Mouse (Mus musculus) adipocyte (in vitro differentiated cells): ENCODE measurements around the gene Ctxn2.

ENCODE experiments used
- DNase-seq: peaks from one replicate; pipeline ENCODE4 v3.0.0-alpha.2; 2016; ENCODE audit warnings: low spot score

Gene Ctxn2

DNA sequence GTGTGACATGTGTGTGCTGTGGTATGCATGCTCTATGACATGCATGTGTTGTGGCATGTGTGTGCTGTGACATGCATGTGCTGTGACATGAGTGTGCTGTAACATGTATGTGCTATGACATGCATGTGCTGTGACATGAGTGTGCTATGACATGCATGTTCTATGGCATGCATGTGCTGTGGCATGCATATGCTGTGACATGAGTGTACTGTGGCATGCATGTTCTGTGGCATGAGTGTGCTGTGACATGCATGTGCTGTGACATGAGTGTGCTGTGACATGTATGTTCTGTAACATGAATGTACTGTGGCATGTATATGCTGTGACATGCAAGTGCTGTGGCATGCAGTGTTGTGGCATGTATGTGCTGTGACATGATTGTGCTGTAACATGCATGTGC is 56.4 kb downstream of the Ctxn2 start:
- DNase-seq, result no peak

DNA sequence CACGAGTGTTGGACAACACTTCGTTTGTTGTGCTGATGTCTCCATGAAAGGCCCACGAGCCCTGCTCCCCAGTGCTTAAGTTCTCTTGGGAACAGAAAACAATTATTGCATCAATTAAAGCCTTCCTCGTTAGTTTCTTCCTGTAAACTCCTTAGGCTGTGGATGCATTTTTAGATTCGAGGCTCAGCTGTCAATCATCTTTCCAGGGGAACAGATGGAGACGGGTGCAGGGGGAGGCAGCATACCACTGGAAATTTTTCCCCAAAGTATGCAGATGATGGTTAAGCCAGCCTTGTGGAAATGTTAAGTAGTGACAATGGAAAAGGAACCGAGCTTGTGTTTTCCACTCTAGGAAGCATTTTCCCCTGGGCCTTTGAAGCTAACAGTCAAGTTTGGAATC is 60.3 kb downstream of the Ctxn2 start:
- DNase-seq, result no peak
